Mouse (Mus musculus): Measurements from ENCODE around the gene Bok. TPM values are rescaled to one million over a fixed set of nuclear protein-coding genes. Genes with fewer than 3 reads are reported as not detected.

Gene Bok
- polyA plus RNA-seq, 1 experiment from 2014 or later, result 5.3 TPM

GRCm38 (mm10) chr1:93741987-93742386 lies 56.5 kb downstream of the Bok start:
- no peaks in the 10 kb centered on the region for H3K9me3 ChIP-seq (replicated peaks; ENCODE audit: control insufficient read depth, low read length)
- H3K4me3 ChIP-seq (ENCODE audit: low read depth, low read length), result no peak overlapping the region
- WGBS (ENCODE audit: insufficient replicate concordance), result 27% methylated on average over 4 of the region's 4 CpGs
- H3K4me1 ChIP-seq (ENCODE audit: control insufficient read depth, low read depth, low read length), result peaks cover 13% of the 10 kb centered on the region
- H3K4me2 ChIP-seq (ENCODE audit: low read depth, low read length), result peak overlapping the region; percentile 15; the same call in 1 of the 2 replicates
- ATAC-seq (ENCODE audit: low read depth), result peak; percentile 72
- H3K36me3 ChIP-seq (ENCODE audit: control insufficient read depth, insufficient read depth), result no peaks in the 10 kb centered on the region
- no peaks in the 10 kb centered on the region for H3K27me3 ChIP-seq (ENCODE audit: control insufficient read depth, insufficient read depth, low read depth, low read length)
- H3K9ac ChIP-seq (ENCODE audit: low read depth, low read length), result no peak overlapping the region
- no peak overlapping the region for H3K27ac ChIP-seq (ENCODE audit: low read length)

DNA sequence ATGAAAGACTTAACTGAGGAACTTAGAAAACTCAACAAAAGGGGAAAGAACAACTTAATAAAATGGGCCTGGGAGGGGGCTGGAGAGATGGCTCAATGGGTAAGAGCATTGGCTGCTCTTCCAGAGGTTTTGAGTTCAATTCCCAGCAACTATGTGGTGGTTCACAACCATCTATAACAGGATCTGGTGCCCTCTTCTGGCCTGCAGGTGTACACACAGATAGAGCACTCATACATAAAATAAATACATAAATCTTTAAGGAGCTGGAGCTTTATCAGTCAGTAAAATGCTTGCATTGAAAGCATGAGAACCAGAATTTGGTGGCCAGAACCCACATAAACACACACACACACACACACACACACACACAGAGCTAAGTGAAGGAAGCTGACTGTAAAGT lies 57.5 kb downstream of the Bok start:
- Histone ChIP-seq H3K4me3 (ENCODE audit: low read depth, low read length) (no peak overlapping the region), H3K4me1 (ENCODE audit: control insufficient read depth, low read depth, low read length) (peaks cover 13% of the 10 kb centered on the region), H3K4me2 (ENCODE audit: low read depth, low read length) (no peak overlapping the region), H3K27me3 (ENCODE audit: control insufficient read depth, insufficient read depth, low read depth, low read length) (no peaks in the 10 kb centered on the region), H3K27ac (ENCODE audit: low read length) (no peak overlapping the region), H3K9me3 (replicated peaks; ENCODE audit: control insufficient read depth, low read length) (no peaks in the 10 kb centered on the region), H3K36me3 (ENCODE audit: control insufficient read depth, insufficient read depth) (no peaks in the 10 kb centered on the region), H3K9ac (ENCODE audit: low read depth, low read length) (no peak overlapping the region)
- no peak for ATAC-seq (ENCODE audit: low read depth)

Other genes with a start within 250 kb of the Bok start
- 75.0 and 76.6 TPM in 2 replicates for gene Hdlbp, start 206.8 kb upstream of the Bok start, polyA plus RNA-seq (2015; fragmentation: Nextera tagmentation; extraction: Ambion mirVana)
- gene Farp2, start 173.6 kb upstream of the Bok start, polyA plus RNA-seq (2015; fragmentation: Nextera tagmentation; extraction: Ambion mirVana), result 1.9 and 2.3 TPM in 2 replicates
- gene Stk25, start 27.0 kb upstream of the Bok start, polyA plus RNA-seq (2015; fragmentation: Nextera tagmentation; extraction: Ambion mirVana), result 42.7 and 48.1 TPM in 2 replicates
- 60.2 and 63.0 TPM in 2 replicates for gene Atg4b, start 65.8 kb downstream of the Bok start, polyA plus RNA-seq (2015; fragmentation: Nextera tagmentation; extraction: Ambion mirVana)
- 10.6 and 11.9 TPM in 2 replicates for gene Thap4, start 69.2 kb downstream of the Bok start, polyA plus RNA-seq (2015; fragmentation: Nextera tagmentation; extraction: Ambion mirVana)
- gene Dtymk, start 116.3 kb downstream of the Bok start, polyA plus RNA-seq (2015; fragmentation: Nextera tagmentation; extraction: Ambion mirVana), result 95.9 and 110 TPM in 2 replicates
- 8.6 and 9.1 TPM in 2 replicates for gene Ing5, start 118.3 kb downstream of the Bok start, polyA plus RNA-seq (2015; fragmentation: Nextera tagmentation; extraction: Ambion mirVana)
- gene D2hgdh, start 139.2 kb downstream of the Bok start, polyA plus RNA-seq (2015; fragmentation: Nextera tagmentation; extraction: Ambion mirVana), result 5.6 and 6.9 TPM in 2 replicates
- gene Gal3st2, start 175.6 kb downstream of the Bok start, polyA plus RNA-seq (2015; fragmentation: Nextera tagmentation; extraction: Ambion mirVana), result not detected in 2 replicates
- gene Gal3st2b, start 232.7 kb downstream of the Bok start, polyA plus RNA-seq (2015; fragmentation: Nextera tagmentation; extraction: Ambion mirVana), result 0.05 TPM in 1 of 2 replicates, not detected in the other